Mouse (Mus musculus): ENCODE measurements around the gene Ppp1cb. TPM values are rescaled to one million over a fixed set of nuclear protein-coding genes. Genes with fewer than 3 reads are reported as not detected.
"Not testable (repeated sequence)": the region's sequence is repeated elsewhere in the genome, so short reads cannot be mapped to it uniquely, and the experiment has no call there.

Gene Ppp1cb
- total RNA-seq (2022) = 100 to 1,000 TPM; 442 to 503 (median 471) TPM

- peak; percentile 94 to 98 for DNase-seq (ENCODE audit: low spot score in 2 of 2)
These were observed at the start of gene Ppp1cb for GRCm38 (mm10) chr5:32458408-32459143. Ppp1cb (plus strand) TSS chr5:32458843.

GRCm38 (mm10) chr5:32409747-32410146 is 48.9 kb upstream of the Ppp1cb start:
- no peak for DNase-seq (ENCODE audit: low spot score in 2 of 2)

DNA sequence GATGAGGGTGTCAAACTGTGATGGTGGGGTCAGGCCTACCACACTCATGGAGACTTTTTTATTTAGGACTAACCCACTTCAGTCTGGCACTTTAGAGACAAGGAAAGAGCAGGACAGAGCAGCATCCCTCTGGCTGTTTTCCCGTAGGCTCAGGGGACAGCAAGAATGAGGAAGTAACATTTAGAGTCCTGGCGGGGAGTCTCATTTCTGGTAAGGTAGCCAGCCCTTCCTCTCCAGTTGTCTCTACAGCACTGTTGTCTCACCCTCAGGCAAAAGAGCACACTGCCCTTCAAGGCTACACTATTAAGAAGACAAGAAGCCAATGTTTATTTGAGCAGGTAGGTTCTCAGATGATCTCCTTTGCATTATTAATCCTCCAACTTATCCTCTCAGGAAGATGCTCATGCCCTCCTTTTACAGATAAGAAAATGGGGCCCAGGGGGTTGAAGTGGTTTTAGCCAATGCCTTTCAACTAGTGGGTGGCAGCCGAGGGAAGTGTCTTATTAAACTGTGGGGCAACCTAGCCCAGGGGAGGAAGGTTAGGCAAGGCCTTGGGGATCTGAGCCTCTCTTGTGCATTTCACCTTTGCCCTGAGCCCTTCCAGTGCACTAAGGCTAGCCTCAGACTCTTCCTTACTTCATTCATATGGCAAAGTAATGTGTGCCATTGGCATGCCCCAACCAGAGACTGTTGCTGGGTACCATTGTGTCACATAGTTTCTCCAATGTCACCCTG is 47.5 kb upstream of the Ppp1cb start:
- DNase-seq (ENCODE audit: low spot score in 2 of 2) = no peak

DNA sequence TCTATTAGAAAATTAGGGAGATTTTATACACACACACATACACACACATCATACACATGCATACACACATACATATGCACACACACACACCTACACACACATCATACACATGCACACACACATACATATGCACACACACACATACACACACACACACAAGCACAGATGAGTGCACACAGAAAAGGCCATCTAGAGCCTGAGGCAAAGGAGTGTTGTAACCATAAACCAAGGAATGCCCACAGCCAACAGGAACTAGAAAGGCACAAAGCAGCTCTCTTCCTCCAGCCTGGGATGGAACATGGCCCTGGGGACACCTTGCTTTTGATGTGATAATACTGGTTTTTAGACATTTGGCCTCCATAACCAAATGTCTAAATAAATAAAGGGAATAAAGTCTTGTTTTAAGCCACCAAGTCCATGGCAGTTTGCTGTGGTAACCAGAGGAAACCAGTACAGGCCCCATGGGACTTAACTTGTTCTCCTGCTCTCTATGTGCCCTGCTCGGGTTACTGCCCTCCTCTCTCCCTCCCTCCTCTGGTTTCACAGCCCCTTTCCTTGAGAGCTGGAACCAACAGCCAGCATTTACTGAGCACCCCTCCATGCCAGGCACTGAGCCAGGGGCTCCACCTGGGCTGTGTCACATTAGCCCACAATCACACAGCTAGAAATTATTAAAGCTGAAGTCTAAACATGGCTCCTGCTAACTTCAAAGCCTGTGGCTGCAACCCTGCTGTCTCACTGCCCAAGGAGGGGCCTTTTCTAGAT is 46.3 kb upstream of the Ppp1cb start:
- peak; percentile 10 to 33 for DNase-seq (ENCODE audit: low spot score in 2 of 2)

DNA sequence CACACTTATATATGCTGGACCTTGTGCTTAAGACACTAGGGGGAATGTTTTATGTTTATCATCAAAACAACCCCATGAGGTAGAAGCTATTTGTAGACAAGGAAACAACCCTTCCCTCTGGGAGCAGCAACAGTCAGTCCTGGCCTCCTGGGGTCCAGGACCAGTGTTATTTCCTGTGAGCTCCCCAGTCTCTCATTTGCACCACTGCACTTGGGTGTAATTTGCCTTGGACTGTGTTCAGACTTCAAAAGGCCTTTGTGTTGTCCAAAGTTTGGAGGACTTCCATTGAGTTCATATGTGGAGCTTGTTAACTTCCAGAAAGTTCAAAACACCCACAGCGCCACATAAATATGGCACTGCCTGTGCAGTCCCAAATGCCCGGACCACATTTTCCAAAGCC is 45.6 kb upstream of the Ppp1cb start:
- no peak for DNase-seq (ENCODE audit: low spot score in 2 of 2)

GRCm38 (mm10) chr5:32413569-32413968 is 45.1 kb upstream of the Ppp1cb start:
- no peak for DNase-seq (ENCODE audit: low spot score in 2 of 2)

DNA sequence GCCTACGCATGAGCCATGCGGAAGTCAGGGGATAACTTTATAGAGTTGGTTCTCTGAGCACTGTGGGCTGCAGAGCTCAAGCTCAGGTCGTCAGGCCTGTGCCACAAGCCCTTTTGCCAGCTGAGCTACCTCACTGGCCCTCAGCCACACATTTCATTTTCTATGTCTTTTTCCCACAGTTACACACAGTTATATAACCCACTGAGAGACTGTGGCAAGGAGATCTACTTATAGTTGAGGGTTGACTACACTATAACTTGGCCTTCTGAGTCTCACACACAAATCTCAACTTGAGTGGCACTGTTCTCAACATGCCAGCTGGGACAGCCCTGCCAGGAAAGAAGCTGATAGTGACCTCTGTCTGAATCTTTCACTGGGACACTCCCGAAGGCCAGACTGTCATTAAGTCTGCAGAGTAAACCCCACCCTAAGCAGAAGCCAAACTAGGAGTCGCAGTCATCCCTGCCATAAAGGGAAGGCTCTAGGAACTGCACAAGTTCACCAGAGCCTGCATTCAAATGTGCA is 44.1 kb upstream of the Ppp1cb start:
- DNase-seq (ENCODE audit: low spot score in 2 of 2) = peak; percentile 21 to 52

DNA sequence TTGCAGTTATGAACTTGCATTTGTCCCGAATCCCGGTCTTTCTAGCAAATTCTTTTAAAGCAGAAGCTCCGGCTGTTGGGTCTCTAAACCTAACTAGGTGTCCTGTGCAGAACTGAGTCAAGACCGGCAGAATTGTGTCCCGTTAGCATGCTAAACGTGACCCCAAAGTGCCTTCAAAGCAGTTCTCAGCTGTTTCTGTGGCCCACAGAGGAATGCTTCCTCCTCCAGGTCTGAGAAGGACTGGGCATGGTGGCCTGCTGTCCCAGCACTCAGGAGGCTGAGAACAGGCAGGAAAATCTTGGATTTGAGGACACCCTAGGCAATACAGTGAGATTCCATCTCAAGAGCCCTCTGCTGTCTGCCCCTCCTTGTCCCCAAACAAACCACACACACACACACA is 43.1 kb upstream of the Ppp1cb start:
- no peak for DNase-seq (ENCODE audit: low spot score in 2 of 2)

GRCm38 (mm10) chr5:32416881-32417280 is 41.8 kb upstream of the Ppp1cb start:
- DNase-seq (ENCODE audit: low spot score in 2 of 2) = peak; percentile 60 to 74

DNA sequence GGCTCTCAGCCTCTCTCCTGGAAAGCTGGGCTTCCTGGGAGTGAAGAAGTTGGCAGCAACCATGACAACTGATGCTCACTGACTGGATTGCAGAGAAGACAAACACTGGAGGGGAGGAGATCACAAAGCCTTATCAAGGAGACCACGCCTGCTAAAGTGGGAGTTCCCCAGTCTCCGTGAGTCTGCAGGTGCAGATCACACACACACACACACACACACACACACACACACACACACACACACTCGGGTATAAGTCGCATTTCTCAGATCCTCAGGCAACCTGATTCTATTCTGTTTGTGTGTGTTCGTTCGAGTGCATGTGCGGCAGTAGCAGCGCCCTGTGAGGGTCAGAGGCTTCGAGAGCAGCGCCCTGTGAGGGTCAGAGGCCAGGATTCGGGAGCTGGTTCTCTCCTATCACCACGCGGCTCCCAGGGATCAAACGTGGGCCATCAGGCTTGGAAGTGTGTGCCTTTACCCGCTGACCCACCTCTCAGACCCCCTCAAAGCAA is 36.5 kb upstream of the Ppp1cb start:
- DNase-seq (ENCODE audit: low spot score in 2 of 2) = no peak

GRCm38 (mm10) chr5:32423339-32424046 is 35.1 kb upstream of the Ppp1cb start:
- no peak for DNase-seq (ENCODE audit: low spot score in 2 of 2)

- DNase-seq (ENCODE audit: low spot score in 2 of 2) = no peak
These were observed 34.2 kb upstream of the Ppp1cb start for GRCm38 (mm10) chr5:32424464-32424863.

- no peak for DNase-seq (ENCODE audit: low spot score in 2 of 2)
These were observed 33.0 kb upstream of the Ppp1cb start for GRCm38 (mm10) chr5:32425485-32426171.

DNA sequence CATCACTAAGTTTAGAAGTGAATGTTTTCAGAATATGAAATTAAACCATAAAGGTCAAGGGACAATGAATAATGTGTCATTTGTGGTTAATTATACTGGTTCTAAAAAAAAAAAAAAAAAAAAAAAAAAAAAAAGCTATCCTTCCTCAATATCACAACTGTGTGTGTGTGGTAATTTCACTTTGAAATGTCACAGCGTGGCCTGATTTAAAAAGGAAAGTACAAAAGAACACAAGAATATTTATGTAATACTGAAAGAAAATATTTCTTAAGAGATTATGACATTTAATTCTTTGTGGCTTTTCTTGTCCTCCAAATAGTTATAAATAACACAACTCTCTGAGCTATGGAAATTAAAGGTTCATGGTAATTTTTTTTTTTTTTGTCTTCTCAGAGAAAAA is 28.2 kb upstream of the Ppp1cb start:
- DNase-seq (ENCODE audit: low spot score in 2 of 2) = no peak

GRCm38 (mm10) chr5:32434346-32434745 is 24.3 kb upstream of the Ppp1cb start:
- not testable (repeated sequence) for DNase-seq (ENCODE audit: low spot score in 2 of 2)

DNA sequence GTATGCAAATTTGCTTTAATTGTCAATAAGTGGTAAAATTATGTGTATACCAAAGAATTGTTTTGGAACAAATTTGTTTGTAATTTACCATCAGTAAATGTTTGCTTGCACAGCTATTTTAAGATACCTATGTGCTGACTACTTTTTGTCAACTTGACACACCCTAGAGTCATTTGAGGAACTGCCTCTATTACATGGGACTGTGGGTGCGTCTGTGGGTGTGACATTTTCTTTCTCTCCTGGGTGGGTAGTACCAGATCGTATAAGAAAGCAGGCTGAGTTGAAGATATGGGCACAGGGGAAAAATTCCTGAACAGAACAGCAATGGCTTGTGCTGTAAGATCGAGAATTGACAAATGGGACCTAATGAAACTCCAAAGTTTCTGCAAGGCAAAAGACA is 23.0 kb upstream of the Ppp1cb start:
- no peak for DNase-seq (ENCODE audit: low spot score in 2 of 2)

GRCm38 (mm10) chr5:32437901-32438563 is 20.6 kb upstream of the Ppp1cb start:
- DNase-seq (ENCODE audit: low spot score in 2 of 2) = no peak

DNA sequence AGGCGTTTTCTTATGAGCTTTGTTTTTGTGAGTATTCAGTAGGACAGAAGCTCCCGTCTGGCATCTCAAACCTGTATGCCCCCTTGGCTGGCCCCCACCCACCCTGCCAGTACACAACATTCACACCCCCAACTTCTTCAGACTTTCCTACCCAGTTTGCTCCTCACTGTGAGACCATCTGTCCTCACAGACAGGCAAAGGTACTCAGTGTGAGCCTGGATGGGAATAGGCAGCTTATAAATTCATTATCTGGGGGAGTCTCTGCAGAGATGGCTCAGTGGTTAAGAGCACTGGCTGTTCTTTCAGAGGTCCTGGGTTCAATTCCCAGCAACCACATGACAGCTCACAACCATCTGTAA is 20.1 kb upstream of the Ppp1cb start:
- DNase-seq (ENCODE audit: low spot score in 2 of 2) = no peak

GRCm38 (mm10) chr5:32441336-32441735 is 17.3 kb upstream of the Ppp1cb start:
- DNase-seq (ENCODE audit: low spot score in 2 of 2) = no peak

DNA sequence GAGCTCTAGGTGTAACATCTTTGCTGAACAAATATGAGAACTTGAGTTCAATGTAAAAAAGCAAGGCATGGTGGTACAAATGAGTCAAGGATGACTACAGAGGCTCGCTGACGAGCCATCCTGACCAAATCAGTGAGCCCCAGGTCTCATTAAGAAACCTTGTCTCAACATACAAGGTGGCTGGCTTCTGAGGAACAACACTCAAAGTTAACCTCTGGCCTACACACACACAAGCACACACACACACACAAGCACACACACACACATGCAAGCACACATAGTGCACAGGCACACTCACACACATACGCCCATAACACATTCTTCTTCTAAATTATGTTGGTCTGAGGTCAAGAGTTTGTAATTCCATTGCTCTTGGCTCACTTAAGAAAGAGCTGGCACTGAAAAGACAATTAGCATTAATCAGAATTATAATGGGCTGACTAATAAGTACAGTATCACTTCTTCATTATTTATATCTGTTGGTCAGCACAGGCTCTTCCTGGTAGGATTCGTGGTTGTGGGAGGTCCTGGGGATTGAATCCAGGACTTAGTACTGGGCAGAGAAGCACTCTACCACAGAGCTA is 16.6 kb upstream of the Ppp1cb start:
- DNase-seq (ENCODE audit: low spot score in 2 of 2) = no peak

All from gastrocnemius, adult 8-10 months (tissue).